Mouse (Mus musculus) forebrain, embryonic 14.5 days (tissue): Measurements from ENCODE around the gene Ablim1. TPM values are rescaled to one million over a fixed set of nuclear protein-coding genes. Genes with fewer than 3 reads are reported as not detected.

Experiments used
- ATAC-seq: fragments of 200-750 bp; cut with Nextera tagmentation; 2 replicates; pipeline ENCODE4 v1.8.0; 2017; ENCODE audit warnings: mild to moderate bottlenecking, moderate library complexity
- DNase-seq: peaks from one replicate; pipeline ENCODE4 v3.0.0-alpha.2; 2015; ENCODE audit warnings: low spot score
- H3K27ac ChIP-seq: fragments of 300-500 bp; sonication (generic); 2 replicates; pipeline ENCODE4 v1.5.1; 2014; ENCODE audit warnings: low read depth, mild to moderate bottlenecking, control low read depth, low read length, moderate library complexity
- H3K27me3 ChIP-seq: fragments of 300-500 bp; sonication (generic); replicated peaks from 2 replicates; pipeline ENCODE4 v1.6.1; 2014; ENCODE audit warnings: low read length, control low read depth, mixed read lengths; ENCODE audit not compliant: control insufficient read depth, insufficient read depth
- H3K36me3 ChIP-seq: fragments of 300-500 bp; sonication (generic); 2 replicates; pipeline ENCODE4 v1.6.1; 2014; ENCODE audit warnings: low read length, control low read depth; ENCODE audit not compliant: control insufficient read depth, insufficient read depth
- H3K4me1 ChIP-seq: fragments of 300-500 bp; sonication (generic); 2 replicates; pipeline ENCODE4 v1.6.1; 2014; ENCODE audit warnings: antibody characterized with exemption, low read length, control low read depth; ENCODE audit not compliant: control insufficient read depth, insufficient read depth
- H3K4me2 ChIP-seq: fragments of 300-500 bp; sonication (generic); 2 replicates; pipeline ENCODE4 v1.6.1; 2014; ENCODE audit warnings: mild to moderate bottlenecking, control low read depth, low read length
- H3K4me3 ChIP-seq: fragments of 300-500 bp; sonication (generic); 2 replicates; pipeline ENCODE4 v1.5.1; 2014; ENCODE audit warnings: low read depth, low read length, control low read depth
- H3K9ac ChIP-seq: fragments of 300-500 bp; sonication (generic); 2 replicates; pipeline ENCODE4 v1.6.1; 2014; ENCODE audit warnings: mild to moderate bottlenecking, low read length, control low read depth, moderate library complexity
- H3K9me3 ChIP-seq: fragments of 300-500 bp; sonication (generic); replicated peaks from 2 replicates; pipeline ENCODE4 v1.6.1; 2016; ENCODE audit warnings: low read length, control low read depth, mixed read lengths; ENCODE audit not compliant: control insufficient read depth
- WGBS: fragments of 180-500 bp; shearing (Covaris S2); extraction: QIAGEN DNeasy Blood & Tissue Kit; methylation state at CpG from one replicate; pipeline ENCODE4 v1.1.7; 2014; 5-methylcytosine and 5-hydroxymethylcytosine counted together
- polyA plus RNA-seq: library from polyadenylated mRNA; unstranded; fragments of >200 nt; fragmentation: Nextera tagmentation; extraction: Ambion mirVana; gene quantifications from 2 replicates; pipeline ENCODE4 v1.2.1, GENCODE M21; 2014

Ablim1 gene
- polyA plus RNA-seq, 1 experiment from 2014 or later: 24.0 TPM

DNA sequence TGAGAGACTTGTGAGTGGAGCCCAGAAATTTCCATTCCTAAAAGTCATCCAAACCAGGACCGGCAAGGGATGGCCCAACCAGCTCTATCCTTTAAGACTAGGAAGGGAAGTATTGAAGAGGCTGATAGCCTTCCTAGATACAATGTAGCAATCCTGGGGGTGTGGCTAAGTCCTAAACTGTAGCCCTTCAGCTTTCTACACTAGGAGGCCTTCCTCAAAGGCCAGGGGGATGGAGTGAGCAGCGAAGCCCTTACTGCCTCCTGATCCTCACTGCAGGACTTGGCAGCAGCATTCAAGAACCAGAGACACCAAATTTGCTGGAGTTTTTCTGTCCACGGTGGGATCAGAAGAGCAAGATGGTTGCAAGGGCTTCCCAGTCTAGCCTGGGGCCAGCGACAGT lies 97.6 kb downstream of the Ablim1 start:
- DNase-seq (no peak), ATAC-seq (no peak)
- Histone ChIP-seq H3K9ac (no peak overlapping the region), H3K4me1 (no peaks in the 10 kb centered on the region), H3K4me3 (no peak overlapping the region), H3K4me2 (no peak overlapping the region), H3K27me3 (no peaks in the 10 kb centered on the region), H3K36me3 (no peaks in the 10 kb centered on the region), H3K27ac (no peak overlapping the region), H3K9me3 (no peaks in the 10 kb centered on the region)
- WGBS: 85% methylated on average over 4 of the region's 4 CpGs

DNA sequence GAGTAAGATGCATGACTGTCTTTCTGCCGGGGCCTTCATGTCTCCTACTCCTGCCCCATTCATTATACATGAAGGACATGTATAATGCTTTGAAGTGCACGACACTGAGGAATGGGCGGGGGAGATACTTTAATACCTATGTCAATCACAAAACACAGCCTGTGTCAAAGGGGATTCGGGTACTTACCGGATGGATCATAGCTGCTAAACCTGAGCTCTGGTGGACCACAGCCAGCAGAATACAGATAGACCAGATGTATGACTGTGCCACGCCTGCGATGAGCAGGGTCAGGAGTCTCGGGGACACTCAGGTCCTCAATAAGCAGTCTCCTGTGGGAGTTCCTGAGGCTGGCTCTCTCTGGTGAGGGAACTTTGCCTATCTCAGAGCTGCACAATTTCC lies 99.2 kb downstream of the Ablim1 start:
- H3K9ac ChIP-seq: no peak overlapping the region
- H3K36me3 ChIP-seq: no peaks in the 10 kb centered on the region
- H3K27ac ChIP-seq: no peak overlapping the region
- H3K4me1 ChIP-seq: no peaks in the 10 kb centered on the region
- no peaks in the 10 kb centered on the region for H3K9me3 ChIP-seq
- H3K4me2 ChIP-seq: no peak overlapping the region
- WGBS: 77% methylated on average over 8 of the region's 8 CpGs
- H3K4me3 ChIP-seq: no peak overlapping the region
- DNase-seq (no peak), ATAC-seq (no peak)
- H3K27me3 ChIP-seq: no peaks in the 10 kb centered on the region

DNA sequence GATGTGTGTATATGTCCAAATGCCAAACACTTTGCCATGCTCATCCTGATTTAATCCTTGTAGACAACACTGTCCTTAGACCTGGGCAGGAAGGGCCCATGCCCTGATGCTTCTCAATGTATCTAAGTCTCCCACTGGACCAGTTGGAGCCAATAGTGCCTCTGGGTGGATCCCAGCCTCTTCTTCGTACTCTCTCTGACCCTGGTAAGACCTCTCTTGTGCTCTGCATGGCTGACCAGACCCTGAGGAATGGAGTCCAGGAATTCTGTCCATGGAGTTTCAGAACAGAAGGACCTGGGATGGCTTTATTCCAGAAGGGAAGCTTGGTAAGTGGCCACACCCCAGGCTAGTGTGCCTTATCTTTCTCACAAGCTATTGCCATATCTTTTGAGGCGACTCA lies 102.3 kb downstream of the Ablim1 start:
- DNase-seq (no peak), ATAC-seq (no peak)
- H3K9me3 ChIP-seq: no peaks in the 10 kb centered on the region
- no peak overlapping the region for H3K9ac ChIP-seq
- no peaks in the 10 kb centered on the region for H3K4me1 ChIP-seq
- no peak overlapping the region for H3K4me2 ChIP-seq
- 67% methylated on average over 2 of the region's 2 CpGs for WGBS
- H3K4me3 ChIP-seq: no peak overlapping the region
- no peak overlapping the region for H3K27ac ChIP-seq
- no peaks in the 10 kb centered on the region for H3K27me3 ChIP-seq
- no peaks in the 10 kb centered on the region for H3K36me3 ChIP-seq

DNA sequence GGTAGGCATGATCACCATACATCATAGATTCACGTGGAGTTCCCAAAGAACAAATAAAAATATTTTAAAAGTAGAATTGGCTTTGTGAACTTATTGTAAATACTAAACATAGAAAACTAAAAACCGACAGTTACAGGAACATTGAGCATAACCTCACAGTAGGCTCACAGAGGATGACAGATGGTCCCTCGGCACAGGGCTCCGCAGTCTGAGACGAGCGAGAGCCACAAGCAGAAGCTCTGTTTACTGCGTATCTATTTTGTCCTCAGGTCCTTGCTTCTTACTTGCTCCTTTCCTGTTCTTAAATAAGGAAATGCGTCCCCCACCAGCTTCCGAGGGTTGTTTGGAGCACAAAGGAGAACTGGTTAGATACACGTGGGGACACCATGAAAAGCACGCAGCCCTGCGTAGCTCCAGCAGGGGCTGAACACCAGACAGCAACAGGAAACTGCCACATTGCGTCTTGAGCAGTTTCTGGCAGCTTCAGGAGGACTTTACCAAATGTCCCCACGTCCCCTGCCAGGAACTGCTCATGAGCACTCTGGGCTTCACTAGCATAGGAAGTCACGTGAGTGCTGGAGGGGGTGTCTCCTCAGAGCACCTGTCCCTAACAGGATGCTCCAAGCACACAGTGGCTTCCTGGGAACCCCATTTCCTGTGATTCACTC lies 103.1 kb downstream of the Ablim1 start:
- Histone ChIP-seq H3K9me3 (no peaks in the 10 kb centered on the region), H3K27me3 (no peaks in the 10 kb centered on the region), H3K4me3 (no peak overlapping the region), H3K36me3 (no peaks in the 10 kb centered on the region), H3K9ac (no peak overlapping the region), H3K4me1 (no peaks in the 10 kb centered on the region), H3K4me2 (no peak overlapping the region), H3K27ac (peak overlapping the region; percentile 49; the same call in 1 of the 2 replicates)
- DNase-seq: peak; percentile 61
- peak; percentile 74 for ATAC-seq
- WGBS: 71% methylated on average over 15 of the region's 15 CpGs

DNA sequence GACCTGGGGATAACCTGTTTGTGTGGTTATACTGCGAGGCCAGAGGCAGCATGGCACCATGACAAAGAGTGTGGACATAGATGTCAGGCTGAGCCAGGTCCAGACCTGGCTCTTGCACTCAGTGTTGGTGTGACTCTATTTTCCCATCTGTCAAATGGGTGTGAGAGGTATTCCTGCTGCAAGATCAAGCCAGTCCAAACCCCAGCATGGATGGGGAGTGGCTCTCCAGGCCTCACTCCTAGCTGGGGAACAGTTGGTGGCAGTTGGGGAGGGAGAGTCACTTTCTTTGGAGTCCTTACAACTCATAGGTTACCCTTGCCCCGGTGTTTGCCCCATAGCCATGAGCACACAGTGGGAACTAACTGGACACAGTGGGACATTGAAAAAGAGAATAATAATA lies 103.8 kb downstream of the Ablim1 start:
- H3K27me3 ChIP-seq: no peaks in the 10 kb centered on the region
- H3K9me3 ChIP-seq: no peaks in the 10 kb centered on the region
- DNase-seq: no peak
- H3K9ac ChIP-seq: no peak overlapping the region
- 97% methylated on average over 2 of the region's 2 CpGs for WGBS
- H3K4me2 ChIP-seq: no peak overlapping the region
- H3K36me3 ChIP-seq: no peaks in the 10 kb centered on the region
- ATAC-seq: no peak
- no peaks in the 10 kb centered on the region for H3K4me1 ChIP-seq
- H3K4me3 ChIP-seq: no peak overlapping the region
- no peak overlapping the region for H3K27ac ChIP-seq

DNA sequence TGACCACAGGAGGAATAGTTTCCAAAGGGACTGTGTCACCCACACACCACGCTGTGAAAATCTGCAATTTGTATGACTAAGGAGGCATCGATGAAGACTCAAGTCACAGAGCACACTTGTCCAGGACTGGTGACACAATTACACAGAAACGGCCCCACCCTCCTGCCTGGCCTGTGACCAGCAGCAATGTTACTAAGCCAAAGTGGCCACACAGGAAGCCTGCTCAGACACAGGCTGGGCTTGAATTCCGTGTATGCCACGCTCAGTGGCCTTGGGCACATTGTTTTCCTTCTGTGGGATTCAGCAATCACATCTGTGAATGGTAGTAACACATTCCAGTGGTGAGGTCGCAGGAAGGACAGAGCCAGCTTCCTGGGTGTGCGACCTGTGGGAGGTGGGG lies 110.6 kb downstream of the Ablim1 start:
- ATAC-seq (no peak), DNase-seq (no peak)
- Histone ChIP-seq H3K4me1 (no peaks in the 10 kb centered on the region), H3K4me2 (no peak overlapping the region), H3K9me3 (no peaks in the 10 kb centered on the region), H3K27ac (no peak overlapping the region), H3K27me3 (no peaks in the 10 kb centered on the region), H3K4me3 (no peak overlapping the region), H3K9ac (no peak overlapping the region), H3K36me3 (no peaks in the 10 kb centered on the region)
- WGBS: 77% methylated on average over 7 of the region's 7 CpGs

DNA sequence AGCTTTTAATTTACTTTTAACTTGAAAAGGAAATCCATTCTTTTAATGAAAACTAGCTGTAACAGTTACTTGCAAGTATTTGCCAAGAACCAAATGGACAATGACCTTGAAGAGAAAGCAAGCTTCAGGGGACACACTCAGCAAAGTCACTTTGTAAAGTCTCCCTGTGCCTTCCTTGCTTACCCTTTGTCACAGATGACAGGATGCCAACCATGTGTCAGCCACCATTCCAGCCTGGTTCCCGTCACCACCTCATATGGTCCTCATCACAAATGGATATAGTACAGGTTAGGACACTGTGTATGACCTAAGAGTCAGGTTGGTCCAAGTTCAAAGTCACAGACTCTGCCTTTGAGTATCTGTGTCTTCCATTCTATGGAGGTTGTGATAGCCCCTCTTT lies 112.2 kb downstream of the Ablim1 start:
- H3K36me3 ChIP-seq: no peaks in the 10 kb centered on the region
- peaks cover 10% of the 10 kb centered on the region for H3K4me1 ChIP-seq
- no peak for ATAC-seq

DNA sequence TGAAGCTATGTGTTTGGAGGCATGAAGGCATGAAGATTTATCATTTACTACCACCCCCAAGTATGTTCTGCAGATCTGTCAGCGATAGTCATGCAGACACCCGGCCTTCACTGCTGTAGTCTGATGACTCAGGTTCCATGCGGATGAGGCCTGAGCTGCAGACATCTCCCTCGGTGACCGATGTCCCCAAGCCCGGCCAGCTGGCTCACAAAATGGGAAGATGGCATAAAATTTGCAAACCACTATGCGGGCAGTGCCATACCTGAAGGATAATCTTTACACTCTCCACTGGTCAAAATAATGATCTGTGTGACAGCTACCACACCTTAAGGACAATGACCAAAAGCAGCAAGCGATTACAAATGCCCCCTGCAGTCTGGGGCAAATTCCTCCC lies 113.6 kb downstream of the Ablim1 start:
- H3K27me3 ChIP-seq: peaks cover 5% of the 10 kb centered on the region; the same call in 1 of the 2 replicates
- WGBS: 90% methylated on average over 8 of the region's 8 CpGs
- no peak overlapping the region for H3K4me3 ChIP-seq
- no peaks in the 10 kb centered on the region for H3K36me3 ChIP-seq
- DNase-seq (no peak), ATAC-seq (no peak)
- H3K4me2 ChIP-seq: no peak overlapping the region
- H3K27ac ChIP-seq: no peak overlapping the region
- H3K4me1 ChIP-seq: peaks cover 17% of the 10 kb centered on the region
- H3K9me3 ChIP-seq: no peaks in the 10 kb centered on the region
- no peak overlapping the region for H3K9ac ChIP-seq

More for the DNA sequence above, 112.2 kb downstream of the Ablim1 start:
- WGBS: 84% methylated on average over 1 of the region's 1 CpGs
- Histone ChIP-seq H3K9me3 (no peaks in the 10 kb centered on the region), H3K9ac (no peak overlapping the region), H3K27ac (no peak overlapping the region), H3K4me2 (no peak overlapping the region), H3K27me3 (no peaks in the 10 kb centered on the region), H3K4me3 (no peak overlapping the region)
- DNase-seq: no peak

DNA sequence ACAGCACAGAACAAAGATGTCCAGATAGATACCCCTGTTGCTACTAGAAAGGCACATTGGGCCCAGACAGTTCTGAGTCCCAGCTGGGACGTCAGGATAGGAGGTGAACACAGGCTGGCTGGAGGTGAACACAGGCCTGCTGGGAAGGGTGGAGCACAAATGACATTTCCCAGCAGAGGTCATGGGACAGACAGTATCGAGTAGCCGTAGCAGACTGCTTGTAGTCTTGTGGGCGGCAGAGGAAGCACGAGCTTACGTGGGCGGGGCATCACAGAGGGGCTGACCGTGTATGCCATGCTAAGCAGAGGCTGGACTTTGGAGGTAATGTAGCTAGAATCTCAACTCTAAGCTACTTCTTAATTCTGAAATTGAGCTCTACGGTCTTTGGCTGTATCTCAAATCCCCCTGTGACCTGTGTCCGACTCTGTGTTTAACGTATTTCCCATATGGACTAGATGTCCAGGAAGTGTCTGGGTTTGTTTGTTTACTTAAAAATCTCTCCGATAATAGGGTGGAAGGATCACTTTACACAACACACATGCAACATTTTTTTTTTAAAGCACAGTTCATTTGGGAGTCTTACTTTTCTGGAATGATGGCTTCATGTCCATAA lies 114.1 kb downstream of the Ablim1 start:
- Histone ChIP-seq H3K4me1 (peaks cover 17% of the 10 kb centered on the region), H3K9ac (no peak overlapping the region), H3K27ac (no peak overlapping the region), H3K4me2 (no peak overlapping the region), H3K36me3 (no peaks in the 10 kb centered on the region), H3K4me3 (no peak overlapping the region), H3K27me3 (peaks cover 7% of the 10 kb centered on the region; the same call in 1 of the 2 replicates), H3K9me3 (no peaks in the 10 kb centered on the region)
- DNase-seq: no peak
- 69% methylated on average over 12 of the region's 12 CpGs for WGBS
- no peak for ATAC-seq
